Mouse (Mus musculus) heart, embryonic 14.5 days (tissue): ENCODE data around the gene Uck2. TPM values are rescaled to one million over a fixed set of nuclear protein-coding genes. Genes with fewer than 3 reads are reported as not detected.

Experiments
- ATAC-seq: fragments of 200-750 bp; cut with Nextera tagmentation; 2 replicates; pipeline ENCODE4 v1.8.0; 2017; ENCODE audit warnings: low read depth, moderate TSS enrichment; ENCODE audit not compliant: insufficient number of reproducible peaks, insufficient read depth, low FRiP score
- H3K27ac ChIP-seq, 2 experiments: fragments of 200-500 bp in 1 of 2; fragments of 300-500 bp in 1 of 2; sonication (generic) in 1 of 2; replicated peaks in 1 of 2; 2 replicates each; pipeline ENCODE4 v1.5.1; 2012 to 2014; ENCODE audit warnings: low read depth in 2 of 2, low read length in 2 of 2, control low read depth in 1 of 2, mild to moderate bottlenecking in 1 of 2, mixed read lengths in 1 of 2; ENCODE audit not compliant: control insufficient read depth in 1 of 2, insufficient read depth in 1 of 2
- H3K27me3 ChIP-seq: fragments of 300-500 bp; sonication (generic); 2 replicates; pipeline ENCODE4 v1.6.1; 2014; ENCODE audit warnings: mild to moderate bottlenecking, low read length, control low read depth; ENCODE audit not compliant: control insufficient read depth, insufficient read depth
- H3K36me3 ChIP-seq: fragments of 300-500 bp; sonication (generic); 2 replicates; pipeline ENCODE4 v1.6.1; 2014; ENCODE audit warnings: mild to moderate bottlenecking, control low read depth, low read length, mixed read lengths; ENCODE audit not compliant: control insufficient read depth, insufficient read depth
- H3K4me1 ChIP-seq, 2 experiments: fragments of 200-500 bp in 1 of 2; fragments of 300-500 bp in 1 of 2; sonication (generic) in 1 of 2; 2 replicates each; pipeline ENCODE4 v1.6.1; 2012 to 2014; ENCODE audit warnings: low read length in 2 of 2, control low read depth in 1 of 2, mixed read lengths in 1 of 2; ENCODE audit not compliant: control insufficient read depth in 2 of 2, insufficient read depth in 2 of 2
- H3K4me2 ChIP-seq: fragments of 300-500 bp; sonication (generic); 2 replicates; pipeline ENCODE4 v1.6.1; 2014; ENCODE audit warnings: mild to moderate bottlenecking, low read length
- H3K4me3 ChIP-seq, 2 experiments: fragments of 200-500 bp in 1 of 2; fragments of 300-500 bp in 1 of 2; sonication (generic) in 1 of 2; 2 replicates each; pipeline ENCODE4 v1.5.1; 2012 to 2014; ENCODE audit warnings: low read length in 2 of 2, mild to moderate bottlenecking in 2 of 2, control low read depth in 1 of 2, low read depth in 1 of 2, moderate library complexity in 1 of 2; ENCODE audit not compliant: control insufficient read depth in 1 of 2, insufficient read depth in 1 of 2
- H3K9ac ChIP-seq: fragments of 300-500 bp; sonication (generic); 2 replicates; pipeline ENCODE4 v1.6.1; 2014; ENCODE audit warnings: mild to moderate bottlenecking, low read length
- H3K9me3 ChIP-seq: fragments of 300-500 bp; sonication (generic); 2 replicates; pipeline ENCODE4 v1.6.1; 2016; ENCODE audit warnings: low read length, control low read depth; ENCODE audit not compliant: control insufficient read depth
- WGBS: fragments of 180-500 bp; shearing (Covaris S2); extraction: QIAGEN DNeasy Blood & Tissue Kit; methylation state at CpG from one replicate; pipeline ENCODE4 v1.1.7; 2014; 5-methylcytosine and 5-hydroxymethylcytosine counted together
- polyA plus RNA-seq: library from polyadenylated mRNA; unstranded; fragments of >200 nt; fragmentation: Nextera tagmentation; extraction: Ambion mirVana; gene quantifications from 2 replicates; pipeline ENCODE4 v1.2.1, GENCODE M21; 2014

Uck2 gene
- polyA plus RNA-seq, 1 experiment from 2014 or later = 39.2 TPM

DNA sequence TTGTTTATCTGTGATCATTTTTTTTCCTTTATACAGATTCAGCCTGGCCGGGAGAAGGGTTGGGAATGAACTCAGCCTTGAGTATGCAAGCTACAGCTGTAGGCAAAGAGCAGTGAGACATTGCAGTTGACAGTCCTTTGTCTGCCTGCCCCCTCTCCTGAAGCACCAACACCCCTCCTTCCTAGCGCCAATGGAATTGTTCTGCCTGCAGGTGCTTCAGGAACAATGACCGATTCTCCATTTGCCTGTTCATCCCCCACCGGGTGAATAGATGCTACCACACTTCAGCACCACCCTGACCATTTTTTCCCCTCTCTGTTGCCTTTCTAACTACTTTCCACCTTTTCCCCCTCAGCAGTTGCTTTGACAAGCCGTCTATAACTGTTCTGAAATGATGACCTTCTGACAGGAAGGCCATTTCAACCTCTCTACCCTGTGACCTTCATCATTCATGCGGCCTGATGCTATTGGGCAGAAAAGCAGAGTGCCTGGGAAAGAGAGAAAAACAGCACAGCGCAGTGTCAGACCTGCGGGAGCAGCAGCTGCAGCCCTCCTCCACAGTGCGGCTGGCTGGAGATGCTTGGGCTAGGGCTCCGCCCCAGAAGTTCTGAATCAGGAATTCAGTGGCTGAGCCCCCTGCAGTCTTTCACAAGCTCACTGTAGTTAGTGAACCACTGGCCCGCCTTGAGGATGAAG is 4.6 kb upstream of the Uck2 start:
- H3K4me2 ChIP-seq = no peak overlapping the region
- ATAC-seq = no peak
- H3K9ac ChIP-seq = no peak overlapping the region
- H3K4me3 ChIP-seq = no peak overlapping the region
- no peaks in the 10 kb centered on the region for H3K9me3 ChIP-seq
- H3K36me3 ChIP-seq = no peaks in the 10 kb centered on the region
- H3K4me1 ChIP-seq = peaks cover 13 to 20% of the 10 kb centered on the region in 2 experiments; a peak in 3 of 4 replicates
- 10% methylated on average over 11 of the region's 11 CpGs for WGBS
- H3K27me3 ChIP-seq = no peaks in the 10 kb centered on the region
- H3K27ac ChIP-seq = no peak overlapping the region

DNA sequence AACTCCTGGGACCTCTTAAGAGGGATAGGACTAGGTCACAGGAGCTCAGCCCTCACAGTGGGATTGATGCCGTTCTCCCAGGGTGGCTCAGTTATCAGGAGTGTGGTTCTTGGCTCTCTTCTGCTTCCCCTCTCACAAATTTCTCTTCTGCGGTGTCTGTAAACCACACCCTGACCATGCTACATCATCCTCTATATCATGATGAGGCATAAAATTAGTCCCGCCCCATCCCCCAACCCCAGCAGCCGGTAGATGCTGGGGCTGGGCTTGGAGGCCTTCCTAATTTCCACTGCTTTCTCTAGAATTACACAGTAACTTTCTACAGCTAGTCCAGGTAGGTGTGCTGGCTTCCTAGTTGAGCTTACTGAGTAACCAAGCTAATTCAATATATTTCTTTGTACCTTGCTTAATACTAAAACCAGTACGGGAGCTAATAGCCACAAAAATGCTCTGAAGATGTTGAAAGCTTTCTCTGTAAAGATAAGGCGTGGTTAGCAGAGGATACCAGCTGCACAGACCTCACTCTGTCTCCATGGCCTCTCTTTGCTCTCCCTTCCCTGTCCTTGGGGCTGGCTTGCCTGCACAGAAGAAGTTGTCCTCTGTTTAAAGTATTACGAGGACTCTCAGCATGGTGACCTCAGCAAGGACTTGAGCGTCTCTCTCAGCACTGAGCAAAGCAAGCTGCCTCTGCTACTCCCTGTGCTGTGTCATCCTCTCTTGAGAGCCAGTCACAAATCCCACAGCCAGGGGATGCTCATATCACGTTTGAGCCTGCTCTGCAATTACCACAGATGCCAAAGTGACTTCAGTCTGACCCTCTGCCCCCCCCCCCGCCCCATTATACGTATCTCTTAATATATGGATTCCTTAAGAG is 3.8 kb upstream of the Uck2 start:
- Histone ChIP-seq H3K4me2 (no peak overlapping the region), H3K9me3 (no peaks in the 10 kb centered on the region), H3K4me1 (peaks cover 13 to 20% of the 10 kb centered on the region in 2 experiments; a peak in 3 of 4 replicates), H3K4me3 (no peak overlapping the region), H3K36me3 (no peaks in the 10 kb centered on the region), H3K27me3 (no peaks in the 10 kb centered on the region), H3K9ac (no peak overlapping the region), H3K27ac (no peak overlapping the region)
- no peak for ATAC-seq
- WGBS = 38% methylated on average over 11 of the region's 11 CpGs

DNA sequence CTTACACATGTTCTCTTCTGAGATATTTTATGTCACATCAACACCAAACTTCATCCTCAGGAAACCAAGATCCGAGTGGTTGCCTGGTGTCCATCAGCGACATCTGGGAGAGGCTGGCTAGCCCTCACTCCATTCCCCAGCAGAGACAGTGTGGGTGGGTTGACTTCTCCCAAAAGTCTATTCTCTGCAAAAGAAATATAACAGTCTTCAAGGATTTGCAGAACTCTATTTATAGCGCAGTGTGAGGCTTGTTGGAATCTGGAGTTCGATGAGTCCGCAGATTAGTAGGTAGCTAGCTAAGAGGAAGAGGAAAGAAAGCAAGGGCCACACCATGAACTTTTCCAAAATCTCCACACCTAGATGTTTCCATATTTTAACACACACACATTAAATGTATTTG is 2.0 kb upstream of the Uck2 start:
- no peak for ATAC-seq
- H3K4me1 ChIP-seq = peaks cover 11 to 22% of the 10 kb centered on the region in 2 experiments; a peak in 3 of 4 replicates
- H3K27ac ChIP-seq = no peak overlapping the region
- no peaks in the 10 kb centered on the region for H3K27me3 ChIP-seq
- H3K9ac ChIP-seq = no peak overlapping the region
- H3K36me3 ChIP-seq = no peaks in the 10 kb centered on the region
- no peaks in the 10 kb centered on the region for H3K9me3 ChIP-seq
- WGBS = 58% methylated on average over 5 of the region's 5 CpGs
- no peak overlapping the region for H3K4me3 ChIP-seq
- no peak overlapping the region for H3K4me2 ChIP-seq

DNA sequence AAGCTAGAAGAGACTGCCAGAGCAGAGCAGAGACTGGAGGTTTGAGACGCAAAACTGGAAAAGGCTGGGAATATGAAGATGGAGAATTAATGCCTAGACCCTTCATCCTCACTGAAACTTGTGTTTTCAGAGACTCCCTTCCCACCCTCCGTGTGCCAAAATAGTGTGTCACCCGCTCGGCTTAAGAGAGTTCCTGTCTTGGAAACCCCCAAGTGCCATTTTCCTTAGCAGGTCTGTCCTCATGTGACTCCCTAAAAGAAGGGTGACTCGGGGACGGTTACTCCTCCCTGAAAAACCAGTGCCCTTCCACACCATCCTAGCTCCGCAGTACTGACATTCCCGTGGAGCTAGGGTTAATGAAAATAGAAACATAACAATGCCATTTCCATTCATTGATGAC is 236 bp upstream of the Uck2 start:
- H3K4me3 ChIP-seq = peak overlapping the region; percentile 70 to 93
- peak overlapping the region; percentile 84 for H3K4me2 ChIP-seq
- H3K27ac ChIP-seq = peak overlapping the region in 1 of 2 experiments; percentile 82; a peak in 2 of 4 replicates
- WGBS = 2% methylated on average over 8 of the region's 8 CpGs
- peak overlapping the region; percentile 82 for H3K9ac ChIP-seq
- no peaks in the 10 kb centered on the region for H3K9me3 ChIP-seq
- H3K27me3 ChIP-seq = no peaks in the 10 kb centered on the region
- peaks cover 11 to 24% of the 10 kb centered on the region in 2 experiments; a peak in 3 of 4 replicates for H3K4me1 ChIP-seq
- no peaks in the 10 kb centered on the region for H3K36me3 ChIP-seq
- no peak for ATAC-seq

DNA sequence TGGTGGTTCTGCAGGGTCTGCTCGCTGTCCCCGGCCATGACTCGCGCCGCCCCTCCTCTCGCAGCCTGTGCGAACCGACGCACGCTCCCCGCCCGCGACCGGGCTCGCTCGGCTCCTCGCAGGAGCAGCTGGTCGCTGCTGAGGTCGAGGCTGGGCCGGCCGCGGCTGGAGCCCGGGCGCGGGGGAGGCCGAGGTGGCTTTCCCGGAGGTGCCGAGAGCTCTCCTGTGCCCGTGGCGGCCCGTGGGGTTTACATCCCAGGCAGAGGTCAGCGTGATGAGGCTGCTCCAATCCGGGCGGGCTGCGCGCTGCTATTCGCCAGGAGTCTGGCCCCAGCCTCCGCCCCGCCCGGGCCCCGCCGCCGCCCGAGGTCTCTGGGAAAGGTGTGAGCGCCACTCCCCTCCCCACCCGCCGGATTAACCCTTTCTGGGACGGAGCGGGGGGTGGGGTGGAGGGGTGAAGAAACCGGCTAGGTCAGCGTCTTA is 242 bp downstream of the Uck2 start:
- peak; percentile 89 for ATAC-seq
- Histone ChIP-seq H3K36me3 (no peaks in the 10 kb centered on the region), H3K4me3 (peak overlapping the region; percentile 70 to 93), H3K27ac (peak overlapping the region; percentile 82 to 88), H3K27me3 (no peaks in the 10 kb centered on the region), H3K4me1 (peaks cover 10 to 24% of the 10 kb centered on the region in 2 experiments; a peak in 3 of 4 replicates), H3K9ac (peak overlapping the region; percentile 82), H3K4me2 (peak overlapping the region; percentile 84), H3K9me3 (no peaks in the 10 kb centered on the region)
- WGBS = 1% methylated on average over 50 of the region's 51 CpGs

DNA sequence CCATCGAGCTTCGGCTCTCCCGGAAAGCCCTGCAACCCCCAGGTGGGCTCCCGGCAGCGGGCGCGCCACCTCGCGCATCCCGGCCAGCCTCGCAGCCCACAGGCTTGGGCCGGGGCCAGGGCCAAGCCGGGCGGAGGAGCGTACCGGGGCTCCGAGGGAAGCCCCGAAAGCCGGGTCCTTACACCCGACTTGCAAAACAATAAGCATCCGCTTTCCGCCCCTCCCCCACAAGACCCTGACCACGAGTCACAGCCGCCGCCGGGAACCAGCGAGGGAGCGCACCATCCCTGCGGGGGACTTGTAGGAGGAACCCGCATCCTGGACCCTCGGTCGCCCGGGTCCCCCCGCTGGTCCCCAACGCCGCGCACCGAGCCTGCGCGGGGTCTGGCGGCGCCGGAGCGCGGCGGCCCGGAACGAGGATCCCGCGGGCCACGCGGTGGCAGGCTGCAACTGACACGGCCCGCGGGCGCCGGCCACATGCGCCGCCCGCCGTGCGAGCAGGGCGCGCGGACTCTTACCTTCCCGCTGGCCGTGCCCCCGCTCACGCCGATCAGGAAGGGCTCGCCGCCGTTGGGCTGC is 773 bp downstream of the Uck2 start:
- WGBS = under 1% methylated on average over 68 of the region's 73 CpGs
- ATAC-seq = peak; percentile 58

More for the DNA sequence above, 773 bp downstream of the Uck2 start:
- H3K4me3 ChIP-seq = peak overlapping the region; percentile 70 to 93
- peak overlapping the region; percentile 82 to 88 for H3K27ac ChIP-seq
- H3K36me3 ChIP-seq = no peaks in the 10 kb centered on the region
- peaks cover 11 to 21% of the 10 kb centered on the region in 2 experiments for H3K4me1 ChIP-seq
- peak overlapping the region; percentile 84 for H3K4me2 ChIP-seq
- no peaks in the 10 kb centered on the region for H3K27me3 ChIP-seq
- H3K9ac ChIP-seq = peak overlapping the region; percentile 82
- no peaks in the 10 kb centered on the region for H3K9me3 ChIP-seq
